Mouse (Mus musculus) left cerebral cortex, postnatal 36 days (tissue): ENCODE measurements at regions not wholly inside any gene's neighbourhood (a gene's known extent, or its start where the extent isn't known, plus 50 kb on each side); places are given as distances from the start of the nearest gene placed in this dataset.

ENCODE experiments used
- DNase-seq, 2 experiments: peaks; one replicate each; pipeline ENCODE4 v3.0.0; 2021 to 2022; ENCODE audit warnings: low spot score in 2 of 2, mixed read lengths in 1 of 2
- intact Hi-C: fragments of 180-260 bp; cut with DNase I; formaldehyde crosslinking; loops from one replicate; pipeline ENCODE4 v1.15.1; 2025

DNA sequence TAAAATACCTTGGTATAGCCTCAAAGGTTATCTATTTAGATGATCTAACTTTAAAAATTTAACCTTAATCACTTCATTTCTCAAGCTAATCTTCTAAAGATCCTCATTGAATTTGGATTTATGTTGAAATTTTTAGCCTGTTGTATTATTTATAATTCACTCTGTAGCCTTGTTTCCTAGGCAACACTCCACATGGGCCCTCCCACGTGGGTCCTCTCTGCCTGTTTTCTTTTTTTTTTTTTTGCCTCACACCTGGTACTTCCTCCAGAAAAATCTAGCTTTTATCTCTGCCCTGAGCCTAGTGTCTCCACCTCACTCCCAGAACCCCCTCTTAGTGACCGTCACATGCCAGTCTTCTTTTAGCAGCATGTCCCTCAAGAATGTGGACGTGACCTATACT, 113.9 kb downstream of the Gm815 start:
- DNase-seq, result peak in 1 of 2 experiments; percentile 32
- intact Hi-C loops, result no loop called here

DNA sequence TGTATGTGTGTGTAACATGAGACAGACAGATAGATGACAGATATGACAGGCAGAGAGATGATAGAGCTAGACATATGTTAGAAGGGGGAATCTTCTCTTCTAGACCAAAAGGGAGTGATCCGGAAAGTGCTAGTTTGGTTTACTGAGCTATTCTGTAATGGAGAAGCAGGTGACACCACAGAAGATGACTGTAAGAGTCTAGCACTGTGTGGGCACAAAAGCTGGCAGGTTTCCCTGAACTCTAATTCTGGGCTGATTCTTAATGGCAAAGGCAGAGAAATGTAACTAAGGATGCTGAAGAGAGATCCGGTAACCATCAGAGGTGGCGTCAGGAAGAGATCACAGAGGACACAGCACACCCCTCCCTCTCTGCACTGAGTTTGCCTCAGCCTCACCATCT, 136.2 kb downstream of the Gm815 start:
- intact Hi-C loops, result no loop called here
- DNase-seq, result no peak

DNA sequence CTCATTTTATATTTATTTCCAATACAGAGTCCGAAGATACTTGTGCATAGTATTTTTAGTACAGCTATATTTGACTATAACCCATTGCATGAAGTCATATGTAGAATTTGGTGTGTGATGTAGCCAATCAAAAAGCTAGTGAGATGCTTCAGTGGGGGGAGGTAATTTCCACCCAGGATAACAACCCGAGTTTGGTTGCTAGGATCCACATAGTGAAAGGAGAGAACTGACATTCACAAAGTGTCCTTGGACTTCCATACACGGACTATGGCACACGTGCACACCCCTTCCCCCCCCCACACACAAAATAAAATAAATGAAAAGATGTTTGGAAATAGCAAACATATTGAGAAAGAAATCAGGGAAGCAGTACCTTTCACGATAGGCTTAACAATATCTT, 137.2 kb downstream of the Gm815 start:
- intact Hi-C loops, result no loop called here

DNA sequence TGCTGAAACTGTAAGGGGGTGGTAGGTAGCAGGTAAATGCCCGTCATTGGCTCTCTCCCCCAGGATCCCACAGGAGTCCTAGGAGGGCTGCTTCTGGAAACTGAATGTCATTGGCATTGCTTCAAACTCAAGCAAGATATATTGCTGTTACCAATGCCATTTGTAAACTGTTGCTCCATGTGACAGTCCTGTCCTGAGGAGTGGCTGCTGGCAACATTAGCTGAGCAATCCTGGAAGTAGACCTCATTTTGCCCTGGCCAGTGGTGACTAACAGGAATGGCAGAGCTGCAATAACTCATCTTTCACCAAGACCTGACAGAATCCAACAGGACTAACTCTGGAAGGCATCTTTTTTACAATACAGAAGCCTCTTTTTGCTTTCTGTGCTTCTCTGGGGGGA, 143.2 kb downstream of the Gm815 start:
- intact Hi-C loops, result no loop called here
- no peak for DNase-seq

More for the DNA sequence above, 137.2 kb downstream of the Gm815 start:
- no peak for DNase-seq

DNA sequence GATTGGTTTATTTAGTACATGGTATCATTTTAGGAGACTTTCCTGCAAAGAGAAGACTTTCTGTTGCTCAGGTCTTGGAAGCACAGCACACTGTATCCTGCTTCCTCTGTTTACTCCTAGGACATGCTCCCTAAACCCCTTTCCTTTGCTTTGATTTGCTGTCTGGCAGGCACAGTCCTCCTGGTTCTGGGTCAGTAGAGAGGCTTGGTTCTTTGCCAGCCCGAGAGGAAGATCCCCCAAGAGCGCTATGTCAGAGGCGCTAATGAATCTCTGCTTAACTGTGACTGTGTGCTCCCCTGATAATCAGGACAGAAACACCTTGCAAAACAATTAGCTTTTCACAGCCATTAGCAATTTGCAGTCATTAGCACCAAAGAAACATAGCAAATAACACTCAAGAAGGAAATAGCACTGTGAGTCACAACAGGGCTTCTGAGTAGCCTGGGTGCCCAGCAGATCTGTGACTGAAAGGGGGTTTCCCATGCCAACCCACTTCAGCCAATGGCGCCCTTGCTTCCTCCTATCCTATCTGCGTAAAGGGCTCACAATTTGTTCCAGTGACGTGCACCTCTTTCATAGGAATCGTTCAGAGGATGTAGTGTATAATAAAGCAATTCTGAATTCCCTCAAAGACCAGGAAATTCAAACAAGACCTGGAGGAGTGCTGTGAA, 145.5 kb downstream of the Gm815 start:
- DNase-seq, result no peak
- intact Hi-C loops, result no loop called here

DNA sequence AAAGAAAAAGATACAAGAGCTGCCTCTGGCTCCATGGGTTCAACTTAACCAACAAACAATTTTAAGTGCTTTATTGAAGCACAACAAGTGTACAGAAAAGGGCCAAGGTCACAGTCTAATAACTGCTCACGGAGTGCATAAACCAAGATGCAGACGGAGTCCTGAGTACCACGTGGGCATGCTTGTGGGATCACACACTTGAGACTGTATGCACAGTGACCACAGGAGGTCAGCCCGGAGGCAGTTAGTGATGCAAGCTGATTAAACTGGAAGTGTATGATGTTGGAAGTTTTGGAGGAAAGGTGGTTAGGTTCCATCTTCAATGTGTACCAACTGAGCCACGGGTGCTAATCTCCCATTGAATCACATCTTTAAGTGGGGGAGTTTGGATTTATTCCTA, 146.9 kb downstream of the Gm815 start:
- DNase-seq, result no peak
- intact Hi-C loops, result no loop called here

DNA sequence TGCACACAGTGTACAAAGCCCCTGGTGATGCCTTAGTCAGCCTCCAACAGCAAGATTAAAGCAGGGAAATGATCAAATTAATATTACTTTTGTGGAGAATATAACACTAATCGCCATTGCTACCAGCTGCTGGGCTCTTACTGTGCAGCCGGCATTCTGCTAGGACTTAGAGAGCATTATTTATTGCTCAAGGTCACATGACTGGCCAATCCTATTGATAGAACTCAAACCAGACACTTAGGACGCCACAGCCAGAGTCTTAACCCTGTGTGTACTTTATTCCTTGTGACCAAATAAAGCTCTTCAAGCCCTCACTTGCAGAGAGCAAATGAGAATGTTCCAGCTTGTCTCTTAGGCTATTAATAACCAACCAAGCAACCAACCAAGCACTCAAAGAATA, 152.6 kb downstream of the Gm815 start:
- intact Hi-C loops, result no loop called here
- no peak for DNase-seq

DNA sequence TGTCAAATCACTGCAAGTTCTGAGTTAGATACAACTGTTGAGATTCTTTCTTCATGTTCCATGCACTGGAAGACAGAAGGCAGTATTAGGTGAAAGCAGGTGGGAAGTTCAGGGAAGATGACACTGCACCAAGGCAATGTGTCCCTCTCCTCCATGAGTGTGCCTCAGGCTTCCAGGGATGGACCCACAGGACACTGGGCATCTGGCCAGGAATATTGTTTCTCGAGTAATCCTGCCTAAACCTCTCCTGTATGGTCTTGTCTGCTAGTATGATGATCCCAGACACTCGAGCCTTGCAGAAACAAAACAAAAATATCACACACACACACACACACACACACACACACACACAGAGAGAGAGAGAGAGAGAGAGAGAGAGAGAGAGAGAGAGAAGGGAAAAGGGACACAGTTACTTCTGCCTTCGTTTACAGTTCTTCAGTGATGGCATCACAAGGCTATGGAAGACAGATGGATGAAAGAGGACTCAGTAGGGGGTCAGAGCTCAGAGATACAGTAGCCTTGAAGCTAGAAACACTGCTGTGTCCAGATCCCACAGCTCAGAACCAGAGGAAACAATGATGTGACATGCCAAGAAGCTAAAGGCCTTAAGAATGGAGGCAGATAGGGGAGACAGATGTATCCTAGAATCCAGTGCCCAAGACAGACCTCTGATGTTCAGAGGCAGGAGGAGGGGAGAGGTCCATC, 154.8 kb downstream of the Gm815 start:
- no peak for DNase-seq
- intact Hi-C loops, result no loop called here

DNA sequence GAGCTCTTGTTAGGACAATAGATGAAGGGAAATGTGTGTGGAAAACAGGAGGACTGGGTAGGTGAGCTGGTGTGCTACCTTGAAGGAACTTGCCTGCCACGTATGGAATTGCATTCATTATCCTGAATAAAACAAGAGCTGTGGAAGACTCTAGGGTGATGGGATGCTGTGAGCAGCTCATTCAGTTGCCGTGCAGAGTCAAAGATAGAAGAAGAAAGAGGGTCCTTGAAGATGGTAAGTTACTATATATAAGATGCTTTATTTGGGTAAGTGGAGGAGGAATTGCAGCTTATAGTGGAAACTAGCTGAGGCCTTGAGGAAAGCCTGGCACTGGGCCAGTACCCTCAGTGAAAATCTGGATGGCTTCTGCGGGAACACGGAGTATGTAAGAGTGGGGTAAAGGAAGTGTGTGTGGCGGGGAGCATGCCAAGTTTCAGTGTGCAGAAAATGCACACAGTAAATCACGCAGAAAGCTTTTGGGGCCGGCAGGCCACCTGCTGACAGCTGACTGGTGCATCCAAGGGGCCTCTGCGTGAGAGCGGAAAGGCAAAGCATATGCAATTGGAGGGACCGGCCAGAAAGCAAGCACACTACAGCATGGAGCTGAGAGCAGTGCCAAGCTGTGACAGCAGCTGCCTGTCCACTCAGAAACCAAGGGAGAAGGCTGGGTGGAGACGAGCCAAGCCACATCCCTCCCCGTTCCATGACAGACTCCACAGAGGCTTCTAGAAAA, 149.7 kb upstream of the Vldlr start:
- intact Hi-C loops, result loop anchor here (5.0 kb wide), 1 partner anchor 151 kb away; the partner anchor contains the start of gene Vldlr

DNA sequence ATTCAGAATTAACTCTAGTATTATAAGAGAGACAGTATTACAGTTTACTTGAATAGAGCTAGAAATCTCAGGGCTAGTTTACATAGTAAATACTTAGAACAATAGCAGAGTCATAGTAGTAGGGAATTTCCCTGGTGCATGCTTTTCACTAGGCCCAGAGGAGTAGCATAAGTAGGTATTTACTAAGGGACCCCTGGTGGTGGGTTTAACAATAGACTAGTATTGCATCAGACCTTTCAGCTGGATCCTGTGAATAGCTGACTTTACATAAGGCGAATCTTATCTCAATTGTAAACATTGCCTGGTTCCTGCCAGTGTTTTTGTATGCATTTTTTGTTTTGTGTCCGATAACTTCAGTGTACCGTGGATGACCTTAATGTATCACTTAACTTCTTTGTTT, 143.0 kb upstream of the Vldlr start:
- no peak for DNase-seq
- intact Hi-C loops, result no loop called here

More for the DNA sequence above, 149.7 kb upstream of the Vldlr start:
- peak; percentile 79 to 83 for DNase-seq

DNA sequence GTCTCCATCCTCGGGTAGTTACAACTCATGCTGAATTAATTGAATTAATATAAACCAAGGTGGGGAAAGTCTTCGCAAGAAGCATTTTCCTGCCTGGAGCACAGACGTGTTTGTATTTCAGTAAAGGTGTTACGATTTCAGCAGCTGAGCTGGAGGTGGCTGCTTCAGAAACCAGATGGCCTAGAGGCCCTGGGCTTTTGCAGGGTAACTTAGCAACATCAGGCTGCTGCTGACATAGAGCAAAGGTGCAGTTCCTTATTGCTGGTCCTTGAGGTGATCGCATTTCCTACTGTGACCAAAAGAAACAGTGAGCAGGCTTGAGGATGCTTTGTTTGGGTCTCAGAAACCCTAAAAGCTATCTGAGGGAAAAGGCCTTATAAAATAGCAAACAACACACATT, 141.3 kb upstream of the Vldlr start:
- intact Hi-C loops, result no loop called here
- no peak for DNase-seq

DNA sequence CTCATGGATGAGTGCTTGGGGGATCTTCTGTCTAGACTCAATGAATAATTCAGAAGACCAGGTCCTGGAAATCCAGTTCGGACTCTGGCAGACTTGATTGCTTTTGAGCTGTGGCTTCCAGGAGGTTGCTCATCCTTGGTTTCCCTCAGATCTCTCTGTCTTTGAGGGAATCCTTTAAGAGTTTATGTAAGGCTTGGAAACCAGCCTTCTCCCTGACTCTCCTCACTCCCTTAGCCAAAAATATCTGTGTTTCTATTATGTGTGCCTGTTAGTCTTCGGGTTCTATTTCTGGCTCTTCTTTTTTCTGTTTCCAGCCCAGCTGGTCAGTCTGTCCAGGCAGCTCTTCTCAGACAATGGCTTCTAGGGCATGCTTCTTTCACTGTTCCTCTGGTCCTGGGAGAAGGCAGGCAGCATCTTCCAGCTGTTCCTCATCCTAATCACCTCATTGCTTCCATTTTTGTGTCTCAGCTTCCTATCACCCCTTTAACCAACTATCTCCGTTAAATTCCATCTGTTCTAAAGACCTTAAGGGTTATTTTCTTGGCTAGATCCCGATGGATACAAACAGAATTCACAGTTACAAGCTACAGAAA, 139.3 kb upstream of the Vldlr start:
- intact Hi-C loops, result no loop called here
- DNase-seq, result peak in 1 of 2 experiments; percentile 18

DNA sequence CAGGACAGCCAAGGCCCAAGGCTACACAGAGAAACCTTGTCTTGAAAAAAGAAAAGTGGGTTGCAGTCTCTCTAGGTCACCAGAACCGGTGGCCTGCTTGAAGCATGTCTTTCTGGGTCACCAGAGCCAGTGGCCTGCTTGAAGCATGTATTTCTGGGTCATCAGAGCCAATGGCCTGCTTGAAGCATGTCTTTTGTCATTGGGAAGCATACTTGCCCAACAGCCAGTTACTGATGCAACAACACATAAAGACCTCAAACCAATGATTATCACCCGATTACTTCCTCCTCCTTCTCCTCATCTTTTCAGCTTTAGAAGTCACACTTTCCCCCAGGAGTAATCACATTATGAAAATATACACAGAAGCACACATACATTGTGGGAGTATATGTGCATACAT, 128.9 kb upstream of the Vldlr start:
- intact Hi-C loops, result loop anchor here (10.0 kb wide), 1 partner anchor 193 kb away; no protein-coding TSS in a partner anchor
- no peak for DNase-seq

DNA sequence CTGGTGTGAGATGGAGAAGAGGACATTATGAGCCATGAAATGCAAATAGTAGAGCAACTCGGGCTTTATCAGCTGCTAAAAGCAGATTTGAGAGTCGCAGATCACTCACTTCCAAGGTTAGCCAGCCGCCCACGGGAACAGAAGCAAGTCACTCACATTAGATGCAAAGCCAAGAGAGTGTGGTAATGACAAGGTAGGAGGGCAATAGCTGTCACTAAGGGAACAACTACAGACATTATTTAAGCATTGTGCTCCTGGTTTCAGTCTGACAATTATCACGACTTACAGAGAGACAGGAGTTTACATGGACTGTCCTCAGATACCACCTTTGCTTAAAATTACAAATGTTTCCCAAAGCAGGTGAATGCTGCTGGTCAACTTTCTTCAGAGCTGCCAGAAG, 128.5 kb upstream of the Vldlr start:
- DNase-seq, result no peak
- intact Hi-C loops, result loop anchor here (10.0 kb wide), 1 partner anchor 193 kb away; no protein-coding TSS in a partner anchor

DNA sequence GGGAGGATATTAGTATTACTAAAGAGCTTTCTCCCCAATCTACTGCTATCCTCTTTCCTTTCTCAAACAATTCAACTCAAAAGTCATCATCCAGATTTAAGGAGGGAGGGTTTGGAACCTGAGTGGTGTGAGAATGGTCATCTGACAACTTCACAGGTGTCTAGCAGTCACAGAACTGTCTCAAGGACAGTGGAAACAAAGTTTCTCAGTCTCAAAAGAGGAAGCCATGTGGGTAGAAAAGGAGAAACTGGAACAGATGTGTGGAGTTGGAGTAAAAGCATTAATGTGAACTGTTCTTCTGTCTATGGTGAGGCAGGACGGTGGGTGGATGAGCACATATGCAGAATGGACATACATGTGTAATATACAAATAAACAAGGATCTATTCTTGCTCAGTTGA, 127.2 kb upstream of the Vldlr start:
- intact Hi-C loops, result loop anchor here (10.0 kb wide), 1 partner anchor 194 kb away; no protein-coding TSS in a partner anchor
- no peak for DNase-seq

DNA sequence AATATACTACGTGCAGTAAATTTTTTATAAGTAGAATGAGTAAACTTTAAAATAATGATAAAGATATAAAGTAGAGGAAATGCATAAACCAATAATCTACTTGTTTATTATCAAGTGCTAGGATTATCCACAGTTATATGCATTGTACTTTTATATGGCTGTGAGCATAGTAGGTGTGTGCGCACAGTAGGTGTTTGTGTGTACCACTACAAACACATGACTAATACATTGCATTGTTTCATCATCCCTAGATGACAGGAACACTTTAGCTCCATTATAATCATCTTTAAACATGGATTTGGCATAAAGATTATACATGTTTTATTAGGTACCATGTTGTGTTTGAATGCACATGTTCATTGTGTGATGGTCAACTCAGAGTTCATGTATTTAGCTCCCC, 124.7 kb upstream of the Vldlr start:
- intact Hi-C loops, result no loop called here
- DNase-seq, result no peak

DNA sequence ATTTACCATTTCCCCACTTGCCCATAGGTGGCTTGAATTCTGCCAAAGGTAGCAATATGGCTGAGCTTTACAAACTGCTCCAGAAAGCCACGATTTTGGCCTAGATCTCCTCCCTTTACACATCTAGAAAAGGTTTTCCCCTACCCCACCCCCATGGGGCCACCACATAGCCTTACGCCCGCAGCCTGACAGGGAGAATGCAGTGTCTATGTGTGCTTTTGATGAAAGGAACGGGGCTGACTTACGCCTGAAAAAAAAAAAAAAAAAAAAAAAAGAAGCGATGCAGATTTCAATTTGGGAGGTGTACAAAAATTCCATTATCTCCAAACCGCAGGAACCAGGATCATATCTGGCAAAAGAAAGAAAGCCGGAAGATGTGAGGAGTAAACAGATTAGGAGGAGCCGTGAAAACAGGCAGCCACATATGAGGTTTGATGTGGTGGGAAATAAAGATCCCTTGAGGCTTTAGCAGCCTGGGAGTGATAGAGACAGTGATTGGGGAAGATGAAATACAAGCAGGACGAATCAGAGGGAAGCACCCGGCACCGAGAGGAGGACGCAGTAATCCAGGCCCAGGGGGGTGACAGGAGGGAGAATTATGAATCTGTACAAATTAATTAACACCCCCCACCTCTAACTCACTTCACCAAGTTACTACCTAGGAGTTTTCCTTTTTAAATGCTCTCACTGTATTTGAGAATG, 121.4 kb upstream of the Vldlr start:
- intact Hi-C loops, result no loop called here
- DNase-seq, result no peak

DNA sequence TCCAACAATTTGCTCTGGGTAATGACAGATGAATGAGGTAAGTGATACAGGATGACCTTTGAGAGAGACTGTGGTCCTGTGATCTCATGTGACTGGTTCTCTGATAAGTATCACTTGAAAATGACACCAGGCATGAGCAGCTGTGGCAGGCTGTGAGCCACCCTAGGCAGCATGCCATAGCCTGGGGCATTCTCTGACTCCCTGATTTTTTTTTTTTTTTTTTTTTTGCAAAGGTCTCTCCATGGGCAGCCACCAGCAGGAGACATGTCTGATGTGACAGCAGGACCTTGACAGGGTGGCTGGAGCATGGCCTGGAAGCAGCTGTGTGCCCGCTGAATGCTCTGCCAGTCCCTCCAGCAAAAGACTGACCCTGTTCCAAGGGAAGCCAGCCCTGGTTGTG, 116.4 kb upstream of the Vldlr start:
- intact Hi-C loops, result no loop called here
- no peak for DNase-seq

DNA sequence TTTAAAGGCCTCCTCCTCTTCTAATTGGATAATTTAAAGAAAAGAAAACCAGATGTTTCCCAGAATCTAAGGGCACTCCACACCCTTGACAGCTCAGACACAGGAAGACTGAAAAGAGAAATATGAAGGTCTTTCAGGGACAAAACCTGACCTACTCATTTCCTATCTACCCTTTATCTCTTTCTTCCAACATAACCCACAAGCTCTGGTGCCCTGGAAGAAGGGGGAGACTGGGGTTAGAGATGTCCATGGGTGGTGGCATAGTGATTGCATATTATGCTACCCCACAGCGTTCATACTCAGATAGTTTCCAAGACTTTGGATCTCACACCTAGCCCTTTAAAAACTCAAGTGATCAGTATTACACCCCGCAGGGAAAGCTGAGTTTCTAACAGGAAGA, 105.8 kb upstream of the Vldlr start:
- intact Hi-C loops, result no loop called here
- no peak for DNase-seq

DNA sequence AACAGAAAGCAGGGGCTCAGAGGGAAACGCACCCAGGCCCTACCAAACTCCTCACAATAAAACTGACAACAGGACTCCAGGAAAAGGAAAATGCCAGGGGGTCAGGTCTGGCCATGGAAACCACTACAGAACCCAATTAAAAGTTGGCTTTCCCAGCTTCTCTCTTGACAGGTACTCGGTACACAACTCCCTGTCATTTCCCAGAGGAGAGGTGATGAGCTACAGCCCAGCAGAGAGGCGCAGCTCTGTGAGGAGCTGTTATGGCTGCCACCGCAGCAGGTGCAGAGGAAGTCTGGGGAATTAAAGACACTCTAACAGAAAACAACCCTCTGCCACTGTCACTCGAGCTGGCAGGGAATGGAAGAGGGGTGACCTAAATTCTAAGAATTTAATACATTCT, 95.4 kb upstream of the Vldlr start:
- intact Hi-C loops, result loop anchor here (10.0 kb wide), 2 partner anchors 94 to 304 kb away; partner anchors contain the start of genes Pum3 and Vldlr
- no peak for DNase-seq
